Mouse (Mus musculus) heart, postnatal 4 days (tissue): ENCODE measurements around the gene Car5a. TPM values are rescaled to one million over a fixed set of nuclear protein-coding genes. Genes with fewer than 3 reads are reported as not detected.

ENCODE experiments used
- DNase-seq: peaks from one replicate; pipeline ENCODE4 v3.0.0; 2021
- total RNA-seq, 2 experiments: library from RNA; stranded (reverse); gene quantifications; 2 replicates each; pipeline ENCODE4 v1.2.3; 2021

The Car5a gene
- total RNA-seq, 2 experiments from 2014 or later, result not detected

GRCm38 (mm10) chr8:121905864-121906263 is 38.8 kb downstream of the Car5a start:
- no peak for DNase-seq

GRCm38 (mm10) chr8:121905420-121905819 is 39.3 kb downstream of the Car5a start:
- no peak for DNase-seq

GRCm38 (mm10) chr8:121904999-121905398 is 39.7 kb downstream of the Car5a start:
- DNase-seq, result no peak

GRCm38 (mm10) chr8:121903977-121904376 is 40.7 kb downstream of the Car5a start:
- no peak for DNase-seq

- DNase-seq, result peak; percentile 46
These were observed 43.0 kb downstream of the Car5a start for GRCm38 (mm10) chr8:121901498-121902236.

- DNase-seq, result no peak
These were observed 45.3 kb downstream of the Car5a start for GRCm38 (mm10) chr8:121899180-121900044.

- DNase-seq, result peak; percentile 77
These were observed 46.2 kb downstream of the Car5a start for GRCm38 (mm10) chr8:121898401-121898931.

- DNase-seq, result peak; percentile 44
These were observed 46.8 kb downstream of the Car5a start for GRCm38 (mm10) chr8:121897871-121898381.

- DNase-seq, result no peak
These were observed 47.5 kb downstream of the Car5a start for GRCm38 (mm10) chr8:121897205-121897604.

GRCm38 (mm10) chr8:121896476-121897145 is 48.1 kb downstream of the Car5a start:
- no peak for DNase-seq

- no peak for DNase-seq
These were observed 48.8 kb downstream of the Car5a start for GRCm38 (mm10) chr8:121895910-121896309.

GRCm38 (mm10) chr8:121892875-121893274 is 51.8 kb downstream of the Car5a start:
- no peak for DNase-seq

- no peak for DNase-seq
These were observed 54.6 kb downstream of the Car5a start for GRCm38 (mm10) chr8:121889810-121890785.

- DNase-seq, result no peak
These were observed 55.4 kb downstream of the Car5a start for GRCm38 (mm10) chr8:121889317-121889716.

- no peak for DNase-seq
These were observed 57.2 kb downstream of the Car5a start for GRCm38 (mm10) chr8:121887547-121887946.

GRCm38 (mm10) chr8:121885433-121885832 is 59.3 kb downstream of the Car5a start:
- no peak for DNase-seq

- DNase-seq, result no peak
These were observed 59.7 kb downstream of the Car5a start for GRCm38 (mm10) chr8:121885001-121885400.

- DNase-seq, result no peak
These were observed 60.5 kb downstream of the Car5a start for GRCm38 (mm10) chr8:121884181-121884580.

- DNase-seq, result no peak
These were observed 62.8 kb downstream of the Car5a start for GRCm38 (mm10) chr8:121881921-121882320.

- peak; percentile 68 for DNase-seq
These were observed 63.9 kb downstream of the Car5a start for GRCm38 (mm10) chr8:121880818-121881217.

- no peak for DNase-seq
These were observed 65.0 kb downstream of the Car5a start for GRCm38 (mm10) chr8:121879712-121880111.
